Mouse (Mus musculus) hindbrain, embryonic 11.5 days (tissue): ENCODE data around the gene Fpr-rs4. TPM values are rescaled to one million over a fixed set of nuclear protein-coding genes. Genes with fewer than 3 reads are reported as not detected.
"Not testable (repeated sequence)": the region's sequence is repeated elsewhere in the genome, so short reads cannot be mapped to it uniquely, and the experiment has no call there.

Experiments used
- ATAC-seq: fragments of 200-750 bp; cut with Nextera tagmentation; 2 replicates; pipeline ENCODE4 v1.8.0; 2017; ENCODE audit warnings: mild to moderate bottlenecking, moderate TSS enrichment, moderate library complexity; ENCODE audit not compliant: low FRiP score
- DNase-seq: peaks from one replicate; pipeline ENCODE4 v3.0.0-alpha.2; 2015; ENCODE audit warnings: low spot score
- H3K27ac ChIP-seq: fragments of 300-500 bp; sonication (generic); 2 replicates; pipeline ENCODE4 v1.5.1; 2014; ENCODE audit warnings: mild to moderate bottlenecking, low read depth, low read length
- H3K27me3 ChIP-seq: fragments of 300-500 bp; sonication (generic); 2 replicates; pipeline ENCODE4 v1.6.1; 2014; ENCODE audit warnings: mild to moderate bottlenecking, low read length, moderate library complexity, mixed read lengths; ENCODE audit not compliant: control insufficient read depth, insufficient read depth
- H3K36me3 ChIP-seq: fragments of 300-500 bp; sonication (generic); 2 replicates; pipeline ENCODE4 v1.6.1; 2014; ENCODE audit warnings: mild to moderate bottlenecking, low read length, moderate library complexity, mixed read lengths; ENCODE audit not compliant: control insufficient read depth, insufficient read depth
- H3K4me1 ChIP-seq: fragments of 300-500 bp; sonication (generic); replicated peaks from 2 replicates; pipeline ENCODE4 v1.6.1; 2014; ENCODE audit warnings: low read length, mixed read lengths; ENCODE audit not compliant: control insufficient read depth, insufficient read depth
- H3K4me2 ChIP-seq: fragments of 300-500 bp; sonication (generic); replicated peaks from 2 replicates; pipeline ENCODE4 v1.6.1; 2014; ENCODE audit warnings: mild to moderate bottlenecking, low read depth, low read length
- H3K4me3 ChIP-seq: fragments of 300-500 bp; sonication (generic); 2 replicates; pipeline ENCODE4 v1.5.1; 2014; ENCODE audit warnings: low read depth, low read length
- H3K9ac ChIP-seq: fragments of 300-500 bp; sonication (generic); 2 replicates; pipeline ENCODE4 v1.6.1; 2014; ENCODE audit warnings: low read depth, low read length
- H3K9me3 ChIP-seq: fragments of 300-500 bp; sonication (generic); 2 replicates; pipeline ENCODE4 v1.6.1; 2016; ENCODE audit warnings: low read length; ENCODE audit not compliant: control insufficient read depth
- WGBS: fragments of 180-500 bp; shearing (Covaris S2); extraction: QIAGEN DNeasy Blood & Tissue Kit; methylation state at CpG from one replicate; pipeline ENCODE4 v1.1.7; 2014; 5-methylcytosine and 5-hydroxymethylcytosine counted together
- polyA plus RNA-seq: library from polyadenylated mRNA; unstranded; fragments of >200 nt; fragmentation: Nextera tagmentation; extraction: Ambion mirVana; gene quantifications from 2 replicates; pipeline ENCODE4 v1.2.1, GENCODE M21; 2014

The Fpr-rs4 gene
- not detected in 2 replicates for polyA plus RNA-seq

DNA sequence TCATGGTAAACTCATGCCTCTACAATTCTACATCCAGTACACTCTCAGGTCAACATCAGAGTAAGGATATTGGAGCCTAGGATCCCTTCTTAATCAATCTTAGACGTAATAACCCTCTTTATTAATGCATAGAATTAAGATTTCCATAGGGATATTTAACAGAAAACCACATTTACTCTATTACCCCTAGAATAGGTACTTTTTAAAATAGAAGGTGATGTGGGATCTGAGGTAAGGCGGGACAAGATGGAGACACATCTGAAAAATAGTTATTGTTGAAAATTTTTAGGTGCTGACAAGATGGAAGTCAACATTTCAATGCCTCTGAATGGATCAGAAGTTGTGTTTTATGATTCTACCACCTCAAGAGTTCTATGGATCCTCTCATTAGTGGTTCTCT, at the start of gene Fpr-rs4:
TSS of gene Fpr-rs4 (plus strand) at position 301 of the 400 bp plus-strand sequence.
- 76% methylated on average over 2 of the region's 2 CpGs for WGBS
- Histone ChIP-seq H3K9me3 (no peaks in the 10 kb centered on the region), H3K9ac (no peak within 1 kb of the TSS), H3K4me2 (no peak within 1 kb of the TSS), H3K27me3 (no peaks in the 10 kb centered on the region), H3K4me1 (no peaks in the 10 kb centered on the region), H3K36me3 (no peaks in the 10 kb centered on the region), H3K27ac (no peak within 1 kb of the TSS), H3K4me3 (no peak within 1 kb of the TSS)
- DNase-seq (no peak), ATAC-seq (no peak)

DNA sequence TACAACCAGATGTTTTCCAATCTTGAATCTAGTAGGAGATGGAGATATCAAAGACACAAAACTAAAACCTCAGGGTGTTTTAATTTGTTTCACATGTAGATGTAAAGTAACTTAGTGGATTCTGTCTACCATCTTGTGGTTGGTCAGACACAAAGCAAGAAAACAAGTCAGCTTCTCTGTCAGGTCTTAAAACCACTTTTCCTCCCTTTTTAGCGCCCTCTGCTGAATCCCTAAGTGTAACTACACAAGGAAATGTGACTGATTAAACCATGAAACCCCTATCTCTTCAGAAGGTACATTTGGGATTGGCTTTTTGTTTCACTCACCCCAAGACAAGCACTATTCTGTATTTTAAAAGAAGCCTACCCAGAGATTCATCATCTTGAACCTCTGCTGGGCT, 48.1 kb upstream of the Fpr-rs4 start:
- peak; percentile 0 for DNase-seq
- Histone ChIP-seq H3K27me3 (no peaks in the 10 kb centered on the region), H3K9ac (no peak overlapping the region), H3K27ac (no peak overlapping the region), H3K4me2 (no peak overlapping the region), H3K9me3 (no peaks in the 10 kb centered on the region), H3K4me3 (no peak overlapping the region), H3K4me1 (no peaks in the 10 kb centered on the region), H3K36me3 (no peaks in the 10 kb centered on the region)
- 6% methylated on average over 1 of the region's 1 CpGs for WGBS
- no peak for ATAC-seq

DNA sequence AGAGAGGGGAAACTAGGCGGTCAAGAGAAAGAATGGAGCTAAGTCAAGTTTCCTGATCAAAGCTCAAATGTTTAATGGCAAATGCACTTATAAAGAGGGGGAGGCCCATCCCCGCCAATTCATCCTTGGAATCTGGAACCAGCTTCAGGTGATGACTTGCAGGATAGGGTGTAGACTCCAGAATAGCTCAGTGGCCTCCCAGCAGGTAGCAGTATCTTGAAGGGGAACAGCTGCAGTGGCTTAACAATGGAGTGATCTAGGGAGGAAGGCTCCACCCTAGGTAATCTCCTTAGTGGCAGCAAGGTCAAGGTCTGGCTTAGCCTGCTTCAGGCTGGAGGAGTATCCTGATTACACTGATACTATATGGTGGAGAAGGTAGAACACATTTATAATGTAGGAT, 40.3 kb upstream of the Fpr-rs4 start:
- not testable (repeated sequence) for H3K9ac ChIP-seq

DNA sequence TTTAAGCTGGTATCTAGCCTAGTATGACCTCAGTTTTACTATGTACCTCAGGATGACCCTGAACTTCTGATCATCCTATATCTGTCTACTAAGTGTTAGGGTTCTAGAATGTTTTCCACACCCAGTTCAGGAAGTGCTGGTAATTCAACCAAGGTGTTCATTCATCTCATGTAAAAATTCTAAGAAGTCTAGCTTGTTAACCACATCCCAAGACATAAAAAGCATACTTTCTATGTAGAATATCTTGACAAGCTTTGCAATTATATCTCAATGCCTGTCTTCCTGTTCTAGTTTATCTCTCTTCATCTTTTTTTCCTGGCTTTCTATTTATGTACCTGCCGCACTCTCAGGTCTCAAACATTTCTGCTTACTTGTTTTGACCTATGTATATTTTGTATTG, 16.8 kb upstream of the Fpr-rs4 start:
- DNase-seq: no peak
- Histone ChIP-seq H3K9me3 (no peaks in the 10 kb centered on the region; the same call in 1 of the 2 replicates), H3K27me3 (no peaks in the 10 kb centered on the region), H3K4me2 (no peak overlapping the region), H3K36me3 (no peaks in the 10 kb centered on the region), H3K4me1 (no peaks in the 10 kb centered on the region), H3K4me3 (no peak overlapping the region), H3K27ac (no peak overlapping the region), H3K9ac (no peak overlapping the region)
- ATAC-seq: no peak
- WGBS: 85% methylated on average over 1 of the region's 1 CpGs

More for the DNA sequence above, 40.3 kb upstream of the Fpr-rs4 start:
- 80% methylated on average over 2 of the region's 2 CpGs for WGBS
- H3K36me3 ChIP-seq, H3K27ac ChIP-seq, H3K4me1 ChIP-seq, ATAC-seq, H3K4me2 ChIP-seq, H3K27me3 ChIP-seq, H3K9me3 ChIP-seq, DNase-seq, H3K4me3 ChIP-seq: not testable (repeated sequence)

DNA sequence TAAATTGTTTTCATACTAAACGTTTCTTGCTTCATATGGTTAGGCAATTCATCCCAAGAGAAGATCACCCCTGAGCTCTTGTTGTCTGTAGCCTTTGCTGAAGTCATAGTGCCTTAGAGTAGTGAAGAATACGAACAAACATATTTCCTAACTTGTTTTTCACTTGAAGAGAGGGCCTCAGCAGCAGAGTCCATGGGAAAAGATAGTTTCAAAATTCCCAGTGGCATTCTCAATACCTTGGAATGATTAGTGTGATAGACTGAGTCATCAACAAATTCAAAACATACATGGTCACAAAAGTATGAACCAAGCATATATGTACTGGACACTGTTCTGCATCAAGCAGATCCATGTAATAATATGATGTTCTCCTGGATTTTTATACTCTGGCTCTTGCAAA, 27.6 kb downstream of the Fpr-rs4 start, which contains the start of gene Vmn2r124:
TSS of gene Vmn2r124 (plus strand) at position 301 of the 400 bp plus-strand sequence.
- Histone ChIP-seq H3K27ac (no peak within 1 kb of the TSS), H3K9ac (no peak within 1 kb of the TSS), H3K4me2 (no peak within 1 kb of the TSS), H3K9me3 (no peaks in the 10 kb centered on the region), H3K4me3 (no peak within 1 kb of the TSS), H3K36me3 (no peaks in the 10 kb centered on the region), H3K4me1 (no peaks in the 10 kb centered on the region), H3K27me3 (no peaks in the 10 kb centered on the region)
- no peak for ATAC-seq
- WGBS: 51% methylated on average over 2 of the region's 2 CpGs
- DNase-seq: no peak

Other genes starting within 250 kb of the Fpr-rs4 start
- 21.8 and 35.4 TPM in 2 replicates for gene Spaca6, start 194.6 kb upstream of the Fpr-rs4 start, polyA plus RNA-seq
- 1.2 and 2.6 TPM in 2 replicates for gene Has1, start 166.5 kb upstream of the Fpr-rs4 start, polyA plus RNA-seq
- gene Fpr1, start 137.8 kb upstream of the Fpr-rs4 start, polyA plus RNA-seq: 0.17 and 0.25 TPM in 2 replicates
- gene Fpr2, start 133.9 kb upstream of the Fpr-rs4 start, polyA plus RNA-seq: not detected in 2 replicates
- not detected in 2 replicates for gene Fpr3, start 133.9 kb upstream of the Fpr-rs4 start, polyA plus RNA-seq
- gene Vmn2r124, start 27.7 kb downstream of the Fpr-rs4 start, polyA plus RNA-seq: not detected in 2 replicates
- gene Vmn2r91, start 63.3 kb downstream of the Fpr-rs4 start, polyA plus RNA-seq: not detected in 2 replicates
- gene Vmn2r92, start 130.2 kb downstream of the Fpr-rs4 start, polyA plus RNA-seq: not detected in 2 replicates